Mouse (Mus musculus) spleen, embryonic (tissue): ENCODE results near the gene Pan2.

Experiments
- CTCF ChIA-PET: fragments of 350-600 bp; sonication (Branson Sonifier 250); formaldehyde crosslinking; loops from one replicate; lab custom pipeline; 2022; lab: Charles Lee

The Pan2 gene

DNA sequence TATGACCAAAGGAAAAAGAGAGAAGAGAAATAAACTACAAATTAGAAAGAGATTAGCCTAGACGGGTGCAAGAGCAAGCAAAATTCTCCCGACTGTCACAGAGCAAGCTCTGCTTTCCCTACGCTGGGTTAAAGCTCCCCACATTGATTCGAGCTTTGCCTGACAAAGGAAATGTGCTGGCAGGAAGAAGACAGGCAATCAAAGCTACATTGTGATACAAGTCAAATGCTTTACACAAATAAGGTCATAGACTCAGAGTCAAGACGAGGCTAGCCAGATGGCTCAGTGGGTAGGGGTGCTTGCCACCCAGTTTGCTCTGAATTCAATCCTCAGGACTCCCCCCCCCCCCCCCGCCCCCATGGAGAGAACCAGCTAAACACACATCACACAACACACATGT, 66.9 kb downstream of the Pan2 start:
- CTCF ChIA-PET = no interaction called here

DNA sequence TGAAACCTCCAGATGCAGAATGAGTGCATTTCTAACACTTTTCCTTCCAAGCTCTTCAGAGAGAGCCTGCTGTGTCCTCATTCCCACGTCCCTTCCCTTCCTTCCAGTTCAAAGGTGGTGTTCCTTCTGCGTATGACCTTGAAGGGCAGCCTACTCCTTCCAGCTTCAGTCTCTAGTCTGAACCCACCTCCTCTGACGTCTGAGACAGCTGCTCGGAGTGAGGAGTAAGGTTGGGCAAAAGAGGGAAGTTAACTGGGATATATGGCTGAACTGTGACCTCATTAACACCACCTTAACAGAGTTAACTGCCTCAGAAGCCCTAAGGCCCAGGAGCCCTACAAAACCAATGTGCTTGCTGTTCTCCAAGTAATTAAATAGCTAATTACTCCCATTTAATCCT, 67.5 kb downstream of the Pan2 start:
- CTCF ChIA-PET = no interaction called here
